Mouse (Mus musculus) ovary, adult 2 months (tissue): ENCODE measurements around the gene Fastkd3. TPM values are rescaled to one million over a fixed set of nuclear protein-coding genes. Genes with fewer than 3 reads are reported as not detected.

Experiments used
- polyA plus RNA-seq: library from polyadenylated mRNA; depleted of rRNA; stranded (reverse); fragments of >200 nt; gene quantifications from 2 replicates; pipeline ENCODE4 v1.2.3, GENCODE M21; 2012; rRNA removed

The Fastkd3 gene
- 16.6 and 17.4 TPM in 2 replicates for polyA plus RNA-seq

GRCm38 (mm10) chr13:68581747-68582516, at the start of gene Fastkd3, which contains the start of gene Mtrr:
Gene Fastkd3, plus strand, starts transcription at chr13:68582234.
Gene Mtrr, minus strand, starts transcription at chr13:68582149.

GRCm38 (mm10) chr13:68597199-68597598, 15.2 kb downstream of the Fastkd3 start, which contains the start of gene 1700001L19Rik:
Gene 1700001L19Rik, plus strand, starts transcription at chr13:68597421.

Other genes with a start within 250 kb of the Fastkd3 start
- 15.1 and 17.5 TPM in 2 replicates for gene Mtrr, start 85 bp upstream of the Fastkd3 start, polyA plus RNA-seq
- 0.18 and 0.37 TPM in 2 replicates for gene 1700001L19Rik, start 15.2 kb downstream of the Fastkd3 start, polyA plus RNA-seq